Mouse (Mus musculus) limb, embryonic 11.5 days (tissue): Measurements from ENCODE around the gene Rnf20. TPM values are rescaled to one million over a fixed set of nuclear protein-coding genes. Genes with fewer than 3 reads are reported as not detected.

Experiments used
- ATAC-seq: fragments of 200-750 bp; cut with Nextera tagmentation; 2 replicates; pipeline ENCODE4 v1.8.0; 2017; ENCODE audit warnings: low read depth; ENCODE audit not compliant: insufficient number of reproducible peaks, low FRiP score, low TSS enrichment
- DNase-seq: peaks from one replicate; pipeline ENCODE4 v3.0.0-alpha.2; 2015; ENCODE audit warnings: low spot score
- H3K27ac ChIP-seq: fragments of 300-500 bp; sonication (generic); replicated peaks from 2 replicates; pipeline ENCODE4 v1.5.1; 2014; ENCODE audit warnings: low read depth, mild to moderate bottlenecking, low read length
- H3K27me3 ChIP-seq: fragments of 300-500 bp; sonication (generic); 2 replicates; pipeline ENCODE4 v1.6.1; 2014; ENCODE audit warnings: mild to moderate bottlenecking, low read length, mixed read lengths; ENCODE audit not compliant: control insufficient read depth, insufficient read depth
- H3K36me3 ChIP-seq: fragments of 300-500 bp; sonication (generic); 2 replicates; pipeline ENCODE4 v1.6.1; 2014; ENCODE audit warnings: mild to moderate bottlenecking, low read length, moderate library complexity, mixed read lengths; ENCODE audit not compliant: control insufficient read depth, insufficient read depth
- H3K4me1 ChIP-seq: fragments of 300-500 bp; sonication (generic); 2 replicates; pipeline ENCODE4 v1.6.1; 2014; ENCODE audit warnings: low read length, mixed read lengths; ENCODE audit not compliant: control insufficient read depth, insufficient read depth
- H3K4me2 ChIP-seq: fragments of 300-500 bp; sonication (generic); 2 replicates; pipeline ENCODE4 v1.6.1; 2014; ENCODE audit warnings: low read depth, mild to moderate bottlenecking, moderate library complexity; ENCODE audit not compliant: severe bottlenecking
- H3K4me3 ChIP-seq: fragments of 300-500 bp; sonication (generic); 2 replicates; pipeline ENCODE4 v1.5.1; 2014; ENCODE audit warnings: low read depth, low read length
- H3K9ac ChIP-seq: fragments of 300-500 bp; sonication (generic); 2 replicates; pipeline ENCODE4 v1.6.1; 2014; ENCODE audit warnings: mild to moderate bottlenecking, low read length
- H3K9me3 ChIP-seq: fragments of 300-500 bp; sonication (generic); 2 replicates; pipeline ENCODE4 v1.6.1; 2016; ENCODE audit warnings: low read length; ENCODE audit not compliant: control insufficient read depth
- WGBS: fragments of 180-500 bp; shearing (Covaris S2); extraction: QIAGEN DNeasy Blood & Tissue Kit; methylation state at CpG from one replicate; pipeline ENCODE4 v1.1.7; 2014; 5-methylcytosine and 5-hydroxymethylcytosine counted together
- polyA plus RNA-seq: library from polyadenylated mRNA; unstranded; fragments of >200 nt; fragmentation: Nextera tagmentation; extraction: Ambion mirVana; gene quantifications from 2 replicates; pipeline ENCODE4 v1.2.1, GENCODE M21; 2014

Rnf20 gene
- polyA plus RNA-seq = 67.5 and 76.1 TPM in 2 replicates

DNA sequence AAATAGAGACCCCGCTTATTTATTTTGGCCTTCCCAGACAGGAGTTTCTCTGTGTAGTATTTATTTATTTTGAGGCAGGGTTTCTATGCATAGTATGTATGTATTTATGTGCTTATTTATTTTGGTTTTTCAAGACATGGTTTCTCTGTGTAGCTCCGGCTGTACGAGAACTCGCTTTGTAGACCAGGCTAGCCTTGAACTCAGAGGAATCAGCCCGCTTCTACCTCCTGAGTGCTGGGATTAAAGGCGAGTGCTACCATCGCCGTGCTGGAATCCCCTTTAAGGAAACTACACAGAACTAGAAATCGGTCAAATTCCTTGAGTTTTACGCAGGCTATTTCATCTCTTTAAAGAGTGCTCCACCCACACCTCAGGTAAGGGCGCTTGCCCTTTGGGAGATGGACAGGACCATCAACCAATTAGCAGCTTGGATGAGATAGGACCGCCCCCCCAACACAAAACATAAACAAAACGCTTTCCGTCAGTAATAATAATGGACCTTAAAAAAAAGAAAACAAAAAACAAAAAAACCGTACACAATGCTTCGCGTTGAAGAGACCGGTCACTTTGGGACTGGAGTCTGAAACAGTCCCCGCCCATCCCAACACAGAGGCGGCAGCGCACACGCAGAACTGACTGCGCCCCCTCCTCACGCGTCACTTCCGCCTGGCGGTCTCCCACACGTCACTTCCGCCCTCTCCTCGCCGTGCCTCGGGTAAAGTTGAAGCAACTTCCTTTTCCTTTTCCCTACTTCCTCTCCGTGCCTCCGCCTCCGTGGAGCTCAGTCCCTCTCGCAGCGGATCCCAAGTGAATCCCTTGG, at the start of gene Rnf20:
TSS of gene Rnf20 (plus strand) at position 688 of the 820 bp plus-strand sequence.
- WGBS = 3% methylated on average over 37 of the region's 37 CpGs
- ATAC-seq (peak; percentile 98), DNase-seq (peak; percentile 96)
- H3K4me2 ChIP-seq = peak within 1 kb of the TSS; percentile 82
- H3K27ac ChIP-seq = peak within 1 kb of the TSS; percentile 36; the same call in 1 of the 2 replicates
- H3K9ac ChIP-seq = peak within 1 kb of the TSS; percentile 86
- peak within 1 kb of the TSS; percentile 91 for H3K4me3 ChIP-seq
- H3K27me3 ChIP-seq = no peaks in the 10 kb centered on the region
- no peaks in the 10 kb centered on the region for H3K4me1 ChIP-seq
- H3K9me3 ChIP-seq = no peaks in the 10 kb centered on the region
- peaks cover 2% of the 10 kb centered on the region; the same call in 1 of the 2 replicates for H3K36me3 ChIP-seq

DNA sequence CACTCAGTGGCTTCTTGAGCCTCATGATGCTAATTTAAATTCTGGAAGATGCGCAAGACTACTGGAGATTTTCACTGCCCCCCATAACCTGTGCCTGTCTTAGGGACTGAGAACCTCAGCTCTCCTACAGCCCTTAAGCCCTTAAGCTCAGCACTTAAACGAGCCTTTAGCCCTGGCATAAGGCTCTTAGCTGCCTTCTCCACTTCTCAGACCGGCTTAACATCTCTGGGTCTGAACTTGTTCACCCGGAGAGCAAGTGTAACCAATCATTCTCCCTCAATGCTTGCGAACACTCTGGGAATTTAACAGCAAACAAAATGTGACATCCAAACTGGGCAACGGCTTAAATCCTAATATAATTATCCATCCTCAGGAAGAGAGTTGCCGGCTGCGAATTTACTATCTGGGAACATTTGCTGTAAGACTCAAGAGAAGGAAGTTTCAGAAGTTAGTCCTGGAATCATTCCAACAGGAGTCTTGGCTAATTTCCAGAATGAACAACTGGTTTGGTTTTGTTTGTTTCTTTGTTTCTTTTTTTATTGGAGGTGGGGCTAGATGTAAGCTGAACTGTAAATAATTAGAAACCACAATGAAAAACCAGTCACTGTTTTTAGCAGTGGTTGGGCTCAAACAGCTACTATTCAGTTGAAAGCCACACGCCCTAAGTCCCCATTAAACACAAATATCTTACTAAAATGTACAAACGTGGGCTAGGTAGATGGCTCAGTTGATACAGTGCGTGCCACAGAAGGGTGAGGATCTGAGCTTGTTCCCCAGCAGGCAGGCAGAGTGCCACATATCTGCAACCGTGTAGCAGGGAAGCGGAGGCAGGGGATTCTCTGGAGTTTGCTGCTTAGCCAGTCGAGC, 47.6 kb upstream of the Rnf20 start:
- no peaks in the 10 kb centered on the region for H3K9me3 ChIP-seq
- no peak overlapping the region for H3K27ac ChIP-seq
- no peaks in the 10 kb centered on the region for H3K4me1 ChIP-seq
- no peaks in the 10 kb centered on the region for H3K27me3 ChIP-seq
- no peak overlapping the region for H3K4me3 ChIP-seq
- no peak overlapping the region for H3K4me2 ChIP-seq
- H3K36me3 ChIP-seq = 0 out of 2 replicates have a peak, but pooled peaks cover 2% of the 10 kb centered on the region
- DNase-seq (no peak), ATAC-seq (no peak)
- H3K9ac ChIP-seq = no peak overlapping the region
- WGBS = 67% methylated on average over 14 of the region's 14 CpGs

DNA sequence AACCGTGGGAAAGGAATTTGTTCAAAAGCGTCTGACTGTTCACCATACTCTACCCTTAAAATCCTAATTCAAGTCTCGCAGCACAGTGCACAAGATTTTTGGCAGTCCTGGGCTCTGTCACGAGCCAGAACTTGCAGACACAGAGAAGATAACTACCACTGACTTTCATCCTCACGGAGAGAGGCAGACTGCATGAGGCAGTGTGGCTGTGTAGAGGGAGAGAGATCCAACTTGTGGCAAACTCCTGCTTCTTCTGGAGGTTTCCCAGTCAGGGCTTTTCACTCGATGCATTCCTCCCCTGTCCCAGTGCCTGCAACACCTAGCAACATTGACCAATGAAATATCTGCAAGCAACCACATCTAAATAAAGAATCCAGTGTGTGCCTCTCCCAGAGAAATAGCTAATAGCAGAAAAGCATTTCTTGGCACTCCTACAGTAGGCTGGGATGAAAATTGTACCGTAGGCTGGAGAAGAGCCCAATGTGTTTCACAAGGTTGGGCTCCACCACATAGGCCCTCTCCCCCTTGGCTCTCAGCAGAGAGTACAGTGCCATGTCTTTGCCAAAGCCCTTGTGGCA, 46.2 kb upstream of the Rnf20 start:
- Histone ChIP-seq H3K4me1 (no peaks in the 10 kb centered on the region), H3K36me3 (0 out of 2 replicates have a peak, but pooled peaks cover 2% of the 10 kb centered on the region), H3K27ac (no peak overlapping the region), H3K4me2 (no peak overlapping the region), H3K27me3 (no peaks in the 10 kb centered on the region), H3K9ac (no peak overlapping the region), H3K9me3 (no peaks in the 10 kb centered on the region), H3K4me3 (no peak overlapping the region)
- DNase-seq (no peak), ATAC-seq (no peak)
- 80% methylated on average over 7 of the region's 7 CpGs for WGBS

DNA sequence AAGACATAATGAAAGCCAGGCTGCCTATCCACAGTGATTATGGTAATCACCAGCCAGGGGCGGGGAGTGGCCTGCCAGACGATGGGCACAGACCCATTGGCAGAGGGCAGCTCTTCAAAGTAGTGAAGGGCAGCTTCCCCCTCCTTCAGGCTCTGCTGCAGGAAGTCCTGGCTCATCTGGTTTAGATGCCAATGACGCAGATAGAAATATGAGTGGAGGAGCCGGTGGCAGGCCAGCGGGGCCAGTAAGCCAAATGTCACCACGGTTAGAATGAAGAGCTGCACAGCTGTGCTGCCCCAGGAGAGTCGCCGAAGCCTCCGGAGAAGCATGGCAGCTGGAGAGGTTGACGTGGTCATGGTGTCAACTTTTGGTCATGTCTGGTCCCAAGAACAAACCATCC, 45.0 kb upstream of the Rnf20 start:
- Histone ChIP-seq H3K4me3 (no peak overlapping the region), H3K27me3 (no peaks in the 10 kb centered on the region), H3K36me3 (0 out of 2 replicates have a peak, but pooled peaks cover 2% of the 10 kb centered on the region), H3K27ac (no peak overlapping the region), H3K4me2 (no peak overlapping the region), H3K4me1 (no peaks in the 10 kb centered on the region), H3K9me3 (no peaks in the 10 kb centered on the region), H3K9ac (no peak overlapping the region)
- no peak for DNase-seq
- 88% methylated on average over 10 of the region's 10 CpGs for WGBS
- ATAC-seq = no peak

DNA sequence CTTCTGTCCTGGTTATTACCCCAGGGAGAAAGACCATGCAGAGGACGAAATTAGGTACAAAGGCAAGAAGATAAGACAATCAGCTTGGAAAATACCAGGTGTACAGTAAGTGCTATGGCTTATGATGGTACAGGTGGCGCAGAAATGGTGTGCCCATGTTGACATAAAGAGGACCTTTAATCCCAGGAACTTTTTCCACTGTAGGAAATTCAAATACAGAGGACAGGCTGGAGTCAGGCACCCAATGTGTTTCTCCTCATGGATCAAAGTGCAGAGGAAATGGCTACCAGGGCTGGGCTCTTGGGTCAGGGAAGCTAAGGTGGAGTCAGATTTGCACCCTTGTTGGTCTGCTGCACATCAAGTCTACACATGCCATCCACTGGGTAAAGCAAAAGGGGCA, 41.7 kb upstream of the Rnf20 start:
- H3K4me3 ChIP-seq = no peak overlapping the region
- WGBS = 82% methylated on average over 2 of the region's 2 CpGs

DNA sequence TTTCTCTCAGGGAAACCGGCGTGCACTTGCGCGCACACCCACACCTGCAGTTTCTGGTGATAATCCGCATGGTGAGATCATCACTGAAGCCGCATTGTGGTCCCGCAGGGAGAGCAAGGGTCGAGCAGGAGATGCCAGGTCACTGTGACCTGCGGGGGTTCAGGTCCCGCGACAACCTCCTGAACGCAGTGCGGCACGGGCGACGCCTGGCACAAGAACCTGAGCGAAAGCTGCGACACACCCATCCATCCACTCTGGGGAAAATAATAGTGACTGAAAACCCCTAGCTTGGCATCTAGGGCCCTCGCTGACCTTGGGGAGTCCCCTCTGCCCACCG, 35.0 kb upstream of the Rnf20 start:
- ATAC-seq (peak; percentile 51; the same call in 1 of the 2 replicates), DNase-seq (no peak)
- H3K4me3 ChIP-seq = peak overlapping the region; percentile 66
- H3K36me3 ChIP-seq = no peaks in the 10 kb centered on the region
- H3K4me1 ChIP-seq = no peaks in the 10 kb centered on the region
- peak overlapping the region; percentile 92 for H3K4me2 ChIP-seq
- H3K9me3 ChIP-seq = no peaks in the 10 kb centered on the region
- 2% methylated on average over 20 of the region's 20 CpGs for WGBS
- H3K27me3 ChIP-seq = no peaks in the 10 kb centered on the region
- H3K27ac ChIP-seq = no peak overlapping the region
- peak overlapping the region; percentile 68 for H3K9ac ChIP-seq

More for the DNA sequence above, 41.7 kb upstream of the Rnf20 start:
- no peaks in the 10 kb centered on the region for H3K4me1 ChIP-seq
- DNase-seq = no peak
- H3K9me3 ChIP-seq = no peaks in the 10 kb centered on the region
- H3K9ac ChIP-seq = no peak overlapping the region
- no peaks in the 10 kb centered on the region for H3K27me3 ChIP-seq
- H3K27ac ChIP-seq = no peak overlapping the region
- H3K4me2 ChIP-seq = no peak overlapping the region
- H3K36me3 ChIP-seq = 0 out of 2 replicates have a peak, but pooled peaks cover 2% of the 10 kb centered on the region
- no peak for ATAC-seq

DNA sequence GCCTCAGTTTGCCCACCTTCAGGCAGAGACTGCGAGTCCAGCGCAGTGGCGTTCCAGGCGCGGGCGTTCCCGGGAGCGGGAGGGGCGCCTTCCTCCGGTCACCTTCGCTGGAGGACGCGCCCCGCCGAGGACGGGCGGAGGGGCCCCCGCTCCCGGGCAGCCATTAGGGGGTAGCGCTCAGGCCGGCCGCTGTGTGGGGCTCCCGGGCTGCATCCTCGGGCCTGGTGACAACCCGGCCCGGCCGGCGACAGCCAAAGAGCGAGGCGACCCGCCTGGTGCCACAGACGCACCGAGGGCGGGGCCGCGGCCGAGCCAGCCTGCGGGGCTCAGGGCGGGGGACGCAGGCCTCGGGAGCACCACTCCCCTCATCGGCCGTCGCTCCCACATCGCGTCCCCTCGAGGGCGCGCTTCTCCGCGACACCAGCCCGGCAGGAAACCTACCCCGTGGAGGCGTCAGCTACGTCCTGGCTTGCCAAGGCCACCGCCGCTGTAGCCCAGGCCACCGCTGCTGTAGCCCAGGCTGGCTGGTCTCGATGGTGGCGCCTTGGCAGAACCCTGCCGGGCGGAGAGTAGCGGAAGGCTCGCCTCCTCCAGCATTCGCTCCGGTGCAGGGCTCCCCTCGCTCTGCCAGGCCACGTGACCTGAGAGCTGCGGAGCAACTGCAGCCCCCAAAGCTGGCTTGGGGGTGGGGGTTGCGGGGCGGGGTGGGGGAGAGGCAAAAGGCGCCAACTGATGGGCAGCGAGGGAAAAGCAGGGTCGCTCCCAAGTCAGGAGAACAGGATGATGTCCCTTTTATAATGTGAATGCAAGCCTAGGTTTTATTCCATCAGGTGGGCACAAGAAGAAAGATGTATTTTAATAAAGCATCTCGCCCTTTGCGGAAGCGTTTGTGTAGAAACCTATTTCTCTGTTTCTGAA, 34.4 kb upstream of the Rnf20 start, which contains the start of gene Tmem246:
TSS of gene Tmem246 (minus strand) at position 694 of the 918 bp plus-strand sequence.
- H3K27me3 ChIP-seq = no peaks in the 10 kb centered on the region
- peak within 1 kb of the TSS; percentile 68 for H3K9ac ChIP-seq

More for the DNA sequence above, 34.4 kb upstream of the Rnf20 start, which contains the start of gene Tmem246:
- Histone ChIP-seq H3K27ac (peak within 1 kb of the TSS; percentile 37; the same call in 1 of the 2 replicates), H3K4me1 (no peaks in the 10 kb centered on the region), H3K36me3 (no peaks in the 10 kb centered on the region), H3K4me2 (peak within 1 kb of the TSS; percentile 92), H3K4me3 (peak within 1 kb of the TSS; percentile 66), H3K9me3 (no peaks in the 10 kb centered on the region)
- ATAC-seq (peak; percentile 92), DNase-seq (peak; percentile 81)
- WGBS = under 1% methylated on average over 71 of the region's 77 CpGs
